9 mouse cellular contexts compared by ENCODE assay signal in the genomic region with DNA sequence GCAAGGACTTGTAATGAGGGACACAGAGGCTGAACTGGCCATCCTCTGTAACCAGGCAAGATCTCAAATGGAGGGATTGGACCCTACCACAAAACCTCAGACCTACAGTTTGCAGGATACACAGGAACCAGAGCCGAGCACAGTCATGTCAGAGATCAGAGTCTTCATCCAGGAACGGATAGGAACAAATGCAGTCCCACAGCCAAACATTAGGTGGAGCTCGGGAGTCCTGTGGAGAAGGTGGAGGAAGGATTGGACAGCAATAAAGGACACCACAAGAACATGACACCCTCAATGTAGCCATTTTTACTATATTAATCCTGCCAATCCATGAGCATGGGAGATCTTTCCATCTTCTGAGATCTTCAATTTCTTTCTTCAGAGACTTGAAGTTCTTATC. TPM values are rescaled to one million over a fixed set of nuclear protein-coding genes. Genes with fewer than 3 reads are reported as not detected.
DNase-seq lines count a peak whose midpoint lies in the region; TF ChIP-seq lines count a peak whose summit lies in the region.
"Not testable (repeated sequence)": the region's sequence is repeated elsewhere in the genome, so short reads cannot be mapped to it uniquely, and the experiment has no call there.
"Had no signal": no experiment of that assay in that cellular context is flagged by ENCODE, and none has a peak within 500 bp of the region (broad histone marks: within the 10 kb centered on the region; RNA-seq: fewer than 3 reads in every experiment).

No protein-coding gene starts in this region.

- H3K27me3 ChIP-seq in small intestine, adult 2 months (ENCODE audit: control insufficient read depth, insufficient read depth, low read length): not testable (repeated sequence)

- not testable (repeated sequence) for TF ChIP-seq POLR2A in small intestine, adult 2 months (IDR thresholded peaks at IDR 0.05; ENCODE audit: low read depth, low read length)

- H3K4me1 ChIP-seq in small intestine, adult 2 months (ENCODE audit: control insufficient read depth, insufficient read depth, insufficient read length, low read length): not testable (repeated sequence)

- WGBS in small intestine, adult 2 months: under 1% methylated on average over 3 of the region's 3 CpGs

- peak; percentile 39 to 47 for DNase-seq in adrenal gland, adult 18-20 months (ENCODE audit: low spot score in 2 of 2)
- DNase-seq in cerebellum, postnatal 36 days: peak; percentile 44 to 56
- DNase-seq in gastrocnemius, postnatal 14 days: peak; percentile 19
- DNase-seq in kidney, adult 11 months: peak; percentile 27
- DNase-seq in layer of hippocampus, postnatal 36 days: peak; percentile 21 to 41
- DNase-seq in lung, postnatal 36 days: peak; percentile 71

- TF ChIP-seq CTCF in small intestine, adult 2 months (IDR thresholded peaks at IDR 0.05; ENCODE audit: extremely low read depth, insufficient read length, insufficient replicate concordance, low read depth, low read length): peak; percentile 24; the same call in 1 of the 2 replicates

- intact Hi-C loops in gastrocnemius, postnatal 14 days (cut with DNase I; ENCODE audit: low total_unique reads): loop anchor here (5.0 kb wide), 1 partner anchor 126 kb away; no protein-coding TSS in a partner anchor

- H3K27ac ChIP-seq in small intestine, adult 2 months (ENCODE audit: insufficient read depth, low read depth, low read length): not testable (repeated sequence)

- H3K36me3 ChIP-seq in small intestine, adult 2 months (ENCODE audit: control insufficient read depth, insufficient read depth, low read length): not testable (repeated sequence)

- H3K4me3 ChIP-seq in small intestine, adult 2 months (ENCODE audit: low read depth, low read length): not testable (repeated sequence)

RNA-seq across cellular contexts. Expression of a gene that starts 31.6 kb away (rescaled TPM):
- not detected for total RNA-seq in adrenal gland, adult 18-20 months (2021)
- total RNA-seq in gastrocnemius, postnatal 14 days (2021): not detected
- not detected for total RNA-seq in layer of hippocampus, postnatal 36 days (2021)
- not detected in 2 replicates for polyA plus RNA-seq in small intestine, adult 2 months (2012; rRNA removed)
- polyA plus RNA-seq: embryonic facial prominence, embryonic 15.5 days; heart, embryonic 11.5 days had no signal

Comparison
In these comparisons a context has a peak if more than half of its experiments do, and no peak if none do; other contexts are left out.
1. DNase-seq: peak in every context shown above with its lines; median percentile 71 in lung, postnatal 36 days; 50 in cerebellum, postnatal 36 days; 43 in adrenal gland, adult 18-20 months; 31 in layer of hippocampus, postnatal 36 days; 27 in kidney, adult 11 months; 19 in gastrocnemius, postnatal 14 days.